Mouse (Mus musculus): ENCODE results near the gene Agfg2.
"Not testable (repeated sequence)": the region's sequence is repeated elsewhere in the genome, so short reads cannot be mapped to it uniquely, and the experiment has no call there.

Agfg2 gene

GRCm38 (mm10) chr5:137642886-137643285 is 41.6 kb downstream of the Agfg2 start:
- DNase-seq = no peak

GRCm38 (mm10) chr5:137641054-137641453 is 43.5 kb downstream of the Agfg2 start, which contains the start of gene Sap25:
Sap25 (plus strand) TSS chr5:137641334.
- peak; percentile 70 for DNase-seq

GRCm38 (mm10) chr5:137639472-137639871 is 45.1 kb downstream of the Agfg2 start:
- DNase-seq = no peak

- DNase-seq = no peak
These were observed 51.0 kb downstream of the Agfg2 start for GRCm38 (mm10) chr5:137633397-137634084.

- no peak for DNase-seq
These were observed 52.9 kb downstream of the Agfg2 start for GRCm38 (mm10) chr5:137631591-137631990.

GRCm38 (mm10) chr5:137631171-137631570 is 53.4 kb downstream of the Agfg2 start:
- DNase-seq = peak; percentile 92

- peak; percentile 51 for DNase-seq
These were observed 53.9 kb downstream of the Agfg2 start for GRCm38 (mm10) chr5:137630602-137631001.

- DNase-seq = peak; percentile 71
These were observed 54.5 kb downstream of the Agfg2 start for GRCm38 (mm10) chr5:137629906-137630545.

- DNase-seq = no peak
These were observed 55.2 kb downstream of the Agfg2 start for GRCm38 (mm10) chr5:137629306-137629721.

GRCm38 (mm10) chr5:137628498-137629305 is 55.8 kb downstream of the Agfg2 start, which contains the start of the genes Fbxo24, Lrch4 and Gm20605:
Fbxo24 (minus strand) TSS chr5:137629002.
Lrch4 (plus strand) TSS chr5:137629121.
Gm20605 (plus strand) TSS chr5:137629175.
- DNase-seq = peak; percentile 99

GRCm38 (mm10) chr5:137627991-137628390 is 56.5 kb downstream of the Agfg2 start:
- peak; percentile 43 for DNase-seq

GRCm38 (mm10) chr5:137623937-137624530 is 60.5 kb downstream of the Agfg2 start:
- no peak for DNase-seq

- no peak for DNase-seq
These were observed 69.2 kb downstream of the Agfg2 start for GRCm38 (mm10) chr5:137615347-137615746.

GRCm38 (mm10) chr5:137614921-137615320 is 69.6 kb downstream of the Agfg2 start:
- DNase-seq = not testable (repeated sequence)

GRCm38 (mm10) chr5:137613550-137613949 is 71.0 kb downstream of the Agfg2 start, which contains the start of gene Pcolce:
Pcolce (minus strand) TSS chr5:137613784.
- DNase-seq = no peak

GRCm38 (mm10) chr5:137613076-137613475 is 71.5 kb downstream of the Agfg2 start:
- no peak for DNase-seq

GRCm38 (mm10) chr5:137611245-137611602 is 73.3 kb downstream of the Agfg2 start:
- DNase-seq = no peak

- no peak for DNase-seq
These were observed 73.8 kb downstream of the Agfg2 start for GRCm38 (mm10) chr5:137610548-137611244.

- no peak for DNase-seq
These were observed 74.5 kb downstream of the Agfg2 start for GRCm38 (mm10) chr5:137610056-137610455.

- DNase-seq = no peak
These were observed 75.2 kb downstream of the Agfg2 start for GRCm38 (mm10) chr5:137609292-137609691.

- DNase-seq = no peak
These were observed 75.8 kb downstream of the Agfg2 start for GRCm38 (mm10) chr5:137608654-137609190.

All from thymus, postnatal 14 days (tissue).